Mouse (Mus musculus): Measurements from ENCODE around the gene Erbb2. TPM values are rescaled to one million over a fixed set of nuclear protein-coding genes. Genes with fewer than 3 reads are reported as not detected.
A peak's percentile ranks its signal among the peaks of the same experiment; 100 is the strongest.

Gene Erbb2
- polyA plus RNA-seq, 1 experiment from 2014 or later, result 1.2 TPM

- no peak; the same call in 1 of the 2 replicates for ATAC-seq
- Histone ChIP-seq H3K4me3 (ENCODE audit: low read depth, low read length) (peak within 1 kb of the TSS; percentile 55), H3K36me3 (replicated peaks; ENCODE audit: insufficient read depth, low read length) (no peaks in the 10 kb centered on the region), H3K4me1 (ENCODE audit: insufficient read depth) (peaks cover 3% of the 10 kb centered on the region; the same call in 1 of the 2 replicates), H3K27ac (ENCODE audit: low read depth) (peak within 1 kb of the TSS; percentile 89), H3K27me3 (ENCODE audit: insufficient read depth, low read length) (peaks cover 16% of the 10 kb centered on the region; the same call in 1 of the 2 replicates), H3K4me2 (ENCODE audit: low read depth, low read length) (peak within 1 kb of the TSS; percentile 49), H3K9me3 (ENCODE audit: low read length) (no peaks in the 10 kb centered on the region), H3K9ac (replicated peaks) (peak within 1 kb of the TSS; percentile 80)
- no peak for TF ChIP-seq CTCF (IDR thresholded peaks at IDR 0.05; ENCODE audit: low read depth)
- no peak for TF ChIP-seq EP300 (IDR thresholded peaks at IDR 0.05; ENCODE audit: low read depth)
- WGBS (ENCODE audit: insufficient replicate concordance), result 12% methylated on average over 5 of the region's 5 CpGs
- DNase-seq, result no peak
These were observed 33.9 kb downstream of the Erbb2 start, which contains the start of gene Grb7 for GRCm38 (mm10) chr11:98446213-98446561. Gene Grb7 (plus strand): TSS chr11:98446394.

- peaks cover 3% of the 10 kb centered on the region; the same call in 1 of the 2 replicates for H3K4me1 ChIP-seq (ENCODE audit: insufficient read depth)
- DNase-seq (peak; percentile 76), ATAC-seq (peak; percentile 81)
- peak overlapping the region; percentile 89 for H3K27ac ChIP-seq (ENCODE audit: low read depth)
- peak overlapping the region; percentile 49 for H3K4me2 ChIP-seq (ENCODE audit: low read depth, low read length)
- WGBS (ENCODE audit: insufficient replicate concordance), result 9% methylated on average over 33 of the region's 33 CpGs
- H3K4me3 ChIP-seq (ENCODE audit: low read depth, low read length), result peak overlapping the region; percentile 55
- H3K27me3 ChIP-seq (ENCODE audit: insufficient read depth, low read length), result peaks cover 16% of the 10 kb centered on the region; the same call in 1 of the 2 replicates
- no peaks in the 10 kb centered on the region for H3K36me3 ChIP-seq (replicated peaks; ENCODE audit: insufficient read depth, low read length)
- H3K9me3 ChIP-seq (ENCODE audit: low read length), result no peaks in the 10 kb centered on the region
- TF ChIP-seq EP300 (IDR thresholded peaks at IDR 0.05; ENCODE audit: low read depth) (peak; percentile 80), CTCF (IDR thresholded peaks at IDR 0.05; ENCODE audit: low read depth) (no peak)
- peak overlapping the region; percentile 80 for H3K9ac ChIP-seq (replicated peaks)
These were observed 34.5 kb downstream of the Erbb2 start for GRCm38 (mm10) chr11:98446562-98447474.

- Histone ChIP-seq H3K9me3 (ENCODE audit: low read length) (no peaks in the 10 kb centered on the region), H3K4me1 (ENCODE audit: insufficient read depth) (peaks cover 3% of the 10 kb centered on the region; the same call in 1 of the 2 replicates), H3K4me3 (ENCODE audit: low read depth, low read length) (peak overlapping the region; percentile 55), H3K9ac (replicated peaks) (peak overlapping the region; percentile 80), H3K36me3 (replicated peaks; ENCODE audit: insufficient read depth, low read length) (no peaks in the 10 kb centered on the region), H3K4me2 (ENCODE audit: low read depth, low read length) (peak overlapping the region; percentile 49), H3K27ac (ENCODE audit: low read depth) (peak overlapping the region; percentile 89), H3K27me3 (ENCODE audit: insufficient read depth, low read length) (peaks cover 16% of the 10 kb centered on the region; the same call in 1 of the 2 replicates)
- ATAC-seq (no peak), DNase-seq (no peak)
- WGBS (ENCODE audit: insufficient replicate concordance), result 13% methylated on average over 6 of the region's 7 CpGs
- TF ChIP-seq CTCF (IDR thresholded peaks at IDR 0.05; ENCODE audit: low read depth), result no peak
- no peak for TF ChIP-seq EP300 (IDR thresholded peaks at IDR 0.05; ENCODE audit: low read depth)
These were observed 35.2 kb downstream of the Erbb2 start for GRCm38 (mm10) chr11:98447475-98447834.

GRCm38 (mm10) chr11:98448191-98448790, 36.0 kb downstream of the Erbb2 start:
- Histone ChIP-seq H3K9ac (replicated peaks) (peak overlapping the region; percentile 80), H3K27ac (ENCODE audit: low read depth) (peak overlapping the region; percentile 89), H3K27me3 (ENCODE audit: insufficient read depth, low read length) (peaks cover 16% of the 10 kb centered on the region; the same call in 1 of the 2 replicates), H3K4me3 (ENCODE audit: low read depth, low read length) (peak overlapping the region; percentile 55), H3K4me1 (ENCODE audit: insufficient read depth) (peaks cover 3% of the 10 kb centered on the region; the same call in 1 of the 2 replicates), H3K9me3 (ENCODE audit: low read length) (no peaks in the 10 kb centered on the region), H3K36me3 (replicated peaks; ENCODE audit: insufficient read depth, low read length) (0 out of 2 replicates have a peak, but pooled peaks cover 6% of the 10 kb centered on the region), H3K4me2 (ENCODE audit: low read depth, low read length) (peak overlapping the region; percentile 69)
- ATAC-seq, result peak; percentile 67
- TF ChIP-seq EP300 (IDR thresholded peaks at IDR 0.05; ENCODE audit: low read depth) (peak; percentile 56; the same call in 1 of the 2 replicates), CTCF (IDR thresholded peaks at IDR 0.05; ENCODE audit: low read depth) (no peak)
- 35% methylated on average over 13 of the region's 13 CpGs for WGBS (ENCODE audit: insufficient replicate concordance)
- DNase-seq, result peak; percentile 76

GRCm38 (mm10) chr11:98449419-98449818, 37.1 kb downstream of the Erbb2 start:
- peaks cover 16% of the 10 kb centered on the region; the same call in 1 of the 2 replicates for H3K27me3 ChIP-seq (ENCODE audit: insufficient read depth, low read length)
- H3K9ac ChIP-seq (replicated peaks), result peak overlapping the region; percentile 66
- H3K36me3 ChIP-seq (replicated peaks; ENCODE audit: insufficient read depth, low read length), result peaks cover 13% of the 10 kb centered on the region
- ATAC-seq (no peak), DNase-seq (no peak)
- 0 out of 2 replicates have a peak overlapping the region, but pooled peaks have one; percentile 76 for H3K27ac ChIP-seq (ENCODE audit: low read depth)
- no peaks in the 10 kb centered on the region for H3K9me3 ChIP-seq (ENCODE audit: low read length)
- TF ChIP-seq EP300 (IDR thresholded peaks at IDR 0.05; ENCODE audit: low read depth), result no peak
- peak overlapping the region; percentile 69 for H3K4me2 ChIP-seq (ENCODE audit: low read depth, low read length)
- H3K4me3 ChIP-seq (ENCODE audit: low read depth, low read length), result peak overlapping the region; percentile 55
- WGBS (ENCODE audit: insufficient replicate concordance), result 75% methylated on average over 3 of the region's 3 CpGs
- H3K4me1 ChIP-seq (ENCODE audit: insufficient read depth), result peaks cover 3% of the 10 kb centered on the region; the same call in 1 of the 2 replicates

Data from liver, postnatal 0 days (tissue).